Mouse (Mus musculus): ENCODE measurements around the gene Fads3.

The Fads3 gene

GRCm38 (mm10) chr19:10041388-10042148, at the start of gene Fads3:
TSS of gene Fads3 (plus strand) at chr19:10041569.
- peak; percentile 61 for DNase-seq (ENCODE audit: low read depth, low spot score)

DNA sequence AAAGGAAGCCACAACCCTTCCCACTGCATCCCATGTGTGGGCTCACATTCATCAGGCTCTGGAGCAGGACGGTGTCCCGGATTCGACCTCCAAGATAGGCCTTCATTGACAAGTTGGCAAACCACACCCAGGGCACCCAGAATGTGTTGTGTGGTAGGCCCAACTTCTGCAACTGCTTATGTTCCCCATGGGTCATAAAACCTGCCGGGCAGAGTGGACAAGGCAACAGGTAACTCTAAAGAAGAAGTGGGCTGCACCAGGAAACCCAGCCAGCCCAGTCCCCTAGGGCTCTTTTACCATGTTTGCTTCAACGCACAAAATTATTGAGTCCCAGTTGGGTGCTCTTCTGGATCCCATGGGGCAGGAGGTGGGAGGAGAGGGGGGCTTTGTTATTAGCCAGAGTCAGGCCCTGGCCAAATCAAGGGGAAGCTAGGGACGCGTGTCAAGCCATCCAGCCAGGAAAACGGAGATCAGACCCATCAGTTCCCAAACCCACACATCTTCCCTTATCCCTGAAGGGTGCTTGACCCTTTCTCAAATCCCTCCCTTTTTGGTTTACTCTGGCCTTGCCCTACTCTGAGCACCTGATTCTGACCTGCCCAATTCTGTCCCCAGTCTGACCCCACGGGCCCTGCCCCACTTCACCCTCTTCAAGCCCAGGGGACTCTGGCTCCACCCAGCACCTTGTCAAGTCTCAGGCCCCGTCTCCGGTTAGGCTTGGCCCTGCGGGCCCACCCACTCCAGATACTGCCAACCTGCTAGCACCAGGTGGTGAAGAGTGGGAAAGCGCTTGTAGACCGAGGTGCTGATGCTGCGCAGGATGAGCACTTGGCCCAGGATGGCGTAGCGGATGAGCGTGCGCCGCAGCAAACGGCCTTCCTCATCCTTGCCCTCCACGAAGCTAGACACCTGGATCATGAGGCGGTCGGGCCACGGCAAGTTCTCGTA, 49.1 kb upstream of the Fads3 start:
- no peak for DNase-seq (ENCODE audit: low read depth, low spot score)

DNA sequence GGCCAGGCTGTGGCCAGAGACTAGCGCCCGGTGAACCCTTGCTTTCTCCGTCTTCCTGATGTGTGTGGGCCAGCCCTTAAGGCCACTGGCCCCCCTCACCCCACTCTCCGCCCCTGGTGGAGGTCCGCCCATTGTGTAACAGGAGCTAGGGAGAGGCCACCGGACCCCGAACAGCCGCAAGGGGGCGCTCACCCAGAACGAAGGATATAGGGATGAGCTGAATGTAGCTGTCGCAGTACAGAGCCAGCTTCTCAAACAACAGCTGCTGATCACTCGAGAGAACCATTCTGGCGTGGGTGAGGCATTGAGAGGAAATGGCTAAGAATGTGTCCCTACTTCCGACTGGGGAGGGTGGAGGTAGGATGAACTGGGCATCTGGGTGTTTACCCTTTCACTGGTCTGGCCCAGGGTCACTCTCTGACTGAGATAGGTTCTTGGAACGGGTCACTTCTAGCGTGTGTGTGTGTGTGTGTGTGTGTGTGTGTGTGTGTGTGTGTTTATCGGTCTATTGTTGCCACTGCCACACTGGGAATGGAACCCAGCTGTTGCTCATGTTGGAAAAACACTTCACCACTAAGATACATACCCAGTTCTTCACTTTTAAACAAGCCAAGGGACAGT, 48.2 kb upstream of the Fads3 start:
- peak; percentile 83 for DNase-seq (ENCODE audit: low read depth, low spot score)

DNA sequence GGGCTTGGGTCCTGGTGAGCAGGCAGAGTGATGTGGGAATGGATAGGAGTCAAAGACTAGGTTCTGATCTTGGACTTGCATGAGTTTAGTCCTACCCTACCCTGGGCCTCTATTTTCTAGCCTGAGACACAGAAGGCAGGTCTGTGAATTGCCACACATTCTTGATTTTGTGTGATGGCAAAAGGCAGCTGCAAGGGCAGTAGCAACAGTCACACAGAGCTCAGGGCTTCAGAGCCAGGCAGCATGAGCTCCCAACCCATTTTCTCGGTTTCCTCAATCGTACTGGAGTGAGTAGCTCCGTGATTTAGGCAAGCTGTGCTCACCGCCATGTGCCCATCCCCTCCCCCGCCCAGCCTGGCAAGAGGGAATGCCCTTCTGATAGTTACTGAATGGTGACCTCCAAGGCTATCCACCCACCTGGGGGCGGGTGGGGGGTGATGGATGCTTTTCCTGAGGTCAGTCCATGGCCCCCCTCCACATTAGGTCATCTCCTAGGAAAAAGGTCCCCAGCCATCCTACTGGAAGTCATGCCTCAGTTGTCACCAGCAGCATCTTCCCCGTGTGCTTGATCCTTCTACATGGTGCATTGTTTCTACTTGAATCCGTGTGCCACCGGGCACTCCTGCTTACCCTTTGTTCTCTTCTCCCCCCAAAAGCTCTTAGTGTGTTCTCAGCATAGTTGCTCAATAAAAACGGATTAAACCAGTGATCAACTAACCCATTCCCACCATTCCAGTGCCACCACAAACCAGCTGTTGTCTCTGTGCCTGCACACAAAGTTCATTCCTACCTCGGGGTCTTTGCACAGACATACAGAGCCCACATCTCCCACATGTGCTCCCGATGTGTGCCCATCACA, 43.9 kb upstream of the Fads3 start:
- DNase-seq (ENCODE audit: low read depth, low spot score), result no peak

DNA sequence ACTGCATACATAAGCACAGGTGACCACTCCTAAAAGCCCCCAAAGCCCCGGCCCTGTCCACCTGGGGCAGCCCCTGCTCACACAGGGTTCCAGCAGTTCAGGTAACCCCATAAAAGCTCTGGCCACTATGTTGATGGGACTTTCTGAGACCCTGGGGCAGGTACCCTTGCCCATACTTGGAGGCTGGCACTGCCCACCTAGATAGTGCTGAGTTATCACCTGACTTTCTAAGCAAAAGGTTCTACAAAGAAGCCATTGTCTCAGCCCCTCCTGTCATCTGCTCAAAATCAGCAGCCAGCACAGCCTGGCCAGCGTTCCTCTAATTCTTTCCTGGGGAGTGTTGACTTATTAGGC, 43.3 kb upstream of the Fads3 start:
- no peak for DNase-seq (ENCODE audit: low read depth, low spot score)

GRCm38 (mm10) chr19:9998736-9999486, 42.5 kb upstream of the Fads3 start:
- DNase-seq (ENCODE audit: low read depth, low spot score), result no peak

DNA sequence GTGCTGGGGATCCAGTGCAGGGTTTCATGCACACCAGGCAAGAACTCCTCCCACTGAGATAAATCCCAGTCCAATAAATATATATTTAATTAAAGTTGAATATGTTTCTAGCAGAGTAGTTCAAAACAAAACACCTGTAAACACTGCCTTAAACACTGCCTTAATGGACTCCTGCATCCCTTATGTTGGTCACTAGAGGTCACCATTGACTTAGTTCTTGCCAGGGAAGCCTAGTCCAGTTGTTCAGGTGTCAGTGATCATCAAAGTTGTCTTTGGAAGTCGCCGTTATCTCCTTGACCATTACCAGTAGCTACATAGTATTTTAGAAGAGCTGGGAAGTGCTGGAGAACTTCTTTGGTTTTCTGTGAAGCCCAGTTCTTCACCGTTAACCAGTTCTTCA, 41.0 kb upstream of the Fads3 start:
- no peak for DNase-seq (ENCODE audit: low read depth, low spot score)

DNA sequence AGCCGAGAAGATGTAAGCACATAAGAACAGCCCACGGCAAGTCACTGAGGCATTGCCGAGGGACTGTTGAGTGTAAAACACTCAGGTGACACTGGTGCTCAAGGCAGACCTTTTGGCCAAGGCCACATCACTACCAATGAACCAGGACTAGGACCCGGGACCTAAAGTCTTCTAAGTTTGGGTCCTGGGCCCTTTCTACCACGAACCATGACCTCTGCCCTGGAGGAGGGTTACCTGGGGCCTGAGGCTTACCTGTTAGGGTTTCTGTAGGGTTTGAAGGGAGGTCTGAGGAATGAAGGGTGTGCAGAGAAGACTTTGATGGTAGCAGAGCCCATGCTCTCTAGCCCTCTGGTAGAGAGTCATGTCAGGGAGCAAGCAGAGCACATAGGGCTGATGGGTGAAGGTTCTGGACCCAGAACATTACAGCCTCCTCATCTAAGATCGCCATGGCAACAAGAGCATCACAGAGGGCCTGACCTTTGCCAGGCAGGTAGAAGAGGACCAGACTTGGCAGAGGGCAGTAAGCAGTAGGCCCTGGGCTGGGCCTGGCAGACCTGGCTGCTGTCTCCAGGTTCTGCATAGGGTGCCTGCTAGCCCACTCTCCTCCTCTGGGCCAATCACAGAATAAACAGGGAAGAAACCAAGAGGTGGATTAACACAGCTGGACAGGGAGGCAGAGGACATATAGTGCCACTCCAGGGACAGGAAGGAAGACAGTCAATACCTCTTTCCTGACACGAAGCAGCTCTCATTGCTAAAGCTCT, 40.0 kb upstream of the Fads3 start, which contains the start of the genes Best1 and Rab3il1:
Gene Best1 (minus strand): TSS at position 428 of the 764 bp plus-strand sequence.
Gene Rab3il1 (plus strand): TSS at position 464 of the 764 bp plus-strand sequence.
- no peak for DNase-seq (ENCODE audit: low read depth, low spot score)

- DNase-seq (ENCODE audit: low read depth, low spot score), result no peak
Observed at GRCm38 (mm10) chr19:10003696-10004095, 37.7 kb upstream of the Fads3 start.

- DNase-seq (ENCODE audit: low read depth, low spot score), result no peak
Observed at GRCm38 (mm10) chr19:10011408-10011807, 30.0 kb upstream of the Fads3 start.

- no peak for DNase-seq (ENCODE audit: low read depth, low spot score)
Observed at GRCm38 (mm10) chr19:10012827-10013278, 28.5 kb upstream of the Fads3 start.

- no peak for DNase-seq (ENCODE audit: low read depth, low spot score)
Observed at GRCm38 (mm10) chr19:10013348-10013747, 28.0 kb upstream of the Fads3 start.

GRCm38 (mm10) chr19:10013913-10014312, 27.5 kb upstream of the Fads3 start:
- DNase-seq (ENCODE audit: low read depth, low spot score), result no peak

- no peak for DNase-seq (ENCODE audit: low read depth, low spot score)
Observed at GRCm38 (mm10) chr19:10014824-10015223, 26.5 kb upstream of the Fads3 start.

DNA sequence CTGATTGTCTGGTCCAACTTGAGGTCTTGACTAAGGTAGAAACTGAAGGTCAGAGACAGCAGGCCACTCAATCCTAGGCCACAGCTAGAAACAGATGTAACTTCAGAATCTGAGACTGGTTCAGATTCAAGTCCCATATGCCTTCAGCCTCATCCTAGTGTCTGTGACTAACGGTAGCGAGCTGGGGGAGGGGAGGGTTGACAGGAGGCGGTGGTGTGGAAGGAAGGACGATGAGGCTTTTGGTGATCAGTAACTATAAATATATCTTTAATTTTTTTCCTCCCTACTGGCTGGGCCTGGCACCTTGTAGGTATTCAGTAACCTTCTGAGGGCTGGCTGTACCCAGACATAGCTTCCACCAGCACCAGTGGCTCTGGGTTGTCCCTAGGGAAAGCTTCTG, 25.9 kb upstream of the Fads3 start:
- no peak for DNase-seq (ENCODE audit: low read depth, low spot score)

DNA sequence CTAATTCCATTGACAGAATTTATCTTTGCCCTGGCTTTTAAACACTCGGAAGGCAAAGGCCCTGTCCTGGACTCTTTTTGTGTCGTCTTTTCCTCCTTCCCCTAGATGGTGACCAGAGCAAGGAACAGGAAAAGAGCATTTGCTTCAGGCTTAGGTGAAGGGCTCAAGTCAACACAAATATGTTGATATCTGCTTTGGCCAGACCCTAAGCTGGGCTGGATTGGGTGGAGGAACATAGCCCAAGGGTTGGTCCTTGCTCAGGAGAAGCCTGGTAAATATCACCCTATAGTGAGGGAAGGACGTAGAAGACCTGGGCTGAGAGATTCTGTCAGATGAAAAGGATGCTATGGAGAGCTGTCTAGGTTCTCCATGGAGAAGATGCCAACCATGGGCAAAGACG, 25.2 kb upstream of the Fads3 start:
- no peak for DNase-seq (ENCODE audit: low read depth, low spot score)

DNA sequence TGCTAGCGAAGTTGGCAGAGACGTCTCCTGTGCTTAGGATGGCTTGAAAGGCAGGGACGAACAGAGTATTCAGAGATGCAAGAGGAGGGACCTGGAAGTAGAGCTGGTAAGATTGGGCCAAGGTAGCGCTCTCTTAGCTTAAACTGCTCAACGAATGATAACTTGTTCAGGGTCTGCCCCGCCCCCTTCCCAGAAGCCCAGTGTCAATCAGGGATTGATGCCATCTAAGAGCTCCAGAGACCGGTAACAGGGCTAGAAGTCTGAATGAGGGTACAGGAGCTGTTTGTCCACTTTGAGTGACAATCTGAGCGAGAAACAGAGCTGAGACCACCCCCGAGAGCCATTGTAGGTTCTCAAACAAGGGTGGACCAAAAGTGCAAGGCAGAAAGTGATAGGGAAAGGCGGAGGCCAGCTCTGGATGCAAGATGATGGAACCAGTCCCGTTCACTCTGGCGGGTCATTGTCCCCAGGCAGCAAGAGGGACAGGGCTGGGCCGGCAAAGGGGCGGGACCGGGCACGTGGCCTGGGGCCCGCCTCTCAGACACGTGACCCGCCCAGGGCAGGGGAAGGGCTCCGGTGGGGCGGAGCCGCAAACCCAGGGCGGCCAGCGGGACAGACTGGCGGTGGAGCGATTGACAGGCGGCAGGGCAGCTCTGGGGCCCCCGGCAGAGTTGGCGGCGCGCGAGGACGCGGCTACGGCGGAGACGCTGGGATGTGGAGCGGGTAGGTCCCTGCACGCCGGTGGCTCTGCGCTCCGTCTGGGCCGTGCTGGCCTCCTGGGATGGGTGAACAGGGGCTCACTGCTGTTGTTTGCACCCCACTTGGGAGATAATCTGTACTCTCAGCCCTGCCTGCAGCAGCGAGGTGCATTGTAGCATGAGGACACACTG, 23.5 kb upstream of the Fads3 start:
- DNase-seq (ENCODE audit: low read depth, low spot score), result no peak

DNA sequence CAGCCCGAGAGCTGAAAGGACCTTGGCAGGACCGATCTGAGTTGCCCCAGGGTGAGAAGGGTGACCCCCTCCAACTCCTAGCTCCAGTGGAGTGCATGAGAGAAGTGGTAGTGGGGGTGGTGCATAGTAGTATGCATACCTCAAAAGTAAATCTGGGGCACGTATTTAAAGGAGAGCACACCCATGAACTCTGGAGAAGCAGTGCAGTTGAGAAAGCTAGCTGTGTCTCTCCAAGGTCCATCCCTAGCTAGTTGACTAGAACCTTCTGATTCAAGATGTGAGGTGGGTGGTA, 22.9 kb upstream of the Fads3 start:
- DNase-seq (ENCODE audit: low read depth, low spot score), result no peak

GRCm38 (mm10) chr19:10019214-10019760, 22.1 kb upstream of the Fads3 start:
- no peak for DNase-seq (ENCODE audit: low read depth, low spot score)
